Mouse (Mus musculus) hematopoietic stem cell, adult 5-6 weeks (primary cell): Measurements from ENCODE around the gene Brwd1. TPM values are rescaled to one million over a fixed set of nuclear protein-coding genes. Genes with fewer than 3 reads are reported as not detected.
"Not testable (repeated sequence)": the region's sequence is repeated elsewhere in the genome, so short reads cannot be mapped to it uniquely, and the experiment has no call there.

Experiments used
- ATAC-seq, 2 experiments: fragments of 125-278 bp in 1 of 2; replicated peaks in 1 of 2; 2 replicates each; pipeline ENCODE4 v1.8.0; 2016 to 2017; ENCODE audit warnings: inconsistent platforms in 2 of 2, mild to moderate bottlenecking in 2 of 2, moderate number of reproducible peaks in 2 of 2, low read depth in 1 of 2, moderate TSS enrichment in 1 of 2; ENCODE audit not compliant: low FRiP score in 2 of 2, poor library complexity in 2 of 2, severe bottlenecking in 2 of 2, insufficient read depth in 1 of 2, low TSS enrichment in 1 of 2
- total RNA-seq: library from RNA; stranded (forward); fragments of 172-1452, 232-1000 nt; gene quantifications from 2 replicates; pipeline ENCODE4 v1.2.3, GENCODE M21; 2017

Gene Brwd1
- total RNA-seq, 1 experiment from 2014 or later, result 83.5 TPM

- peak; percentile 46 to 58; a peak in 3 of 4 replicates for ATAC-seq
These were observed 78.0 kb downstream of the Brwd1 start for GRCm38 (mm10) chr16:96004278-96004677.

- ATAC-seq, result no peak
These were observed 83.0 kb downstream of the Brwd1 start for GRCm38 (mm10) chr16:95999291-95999690.

DNA sequence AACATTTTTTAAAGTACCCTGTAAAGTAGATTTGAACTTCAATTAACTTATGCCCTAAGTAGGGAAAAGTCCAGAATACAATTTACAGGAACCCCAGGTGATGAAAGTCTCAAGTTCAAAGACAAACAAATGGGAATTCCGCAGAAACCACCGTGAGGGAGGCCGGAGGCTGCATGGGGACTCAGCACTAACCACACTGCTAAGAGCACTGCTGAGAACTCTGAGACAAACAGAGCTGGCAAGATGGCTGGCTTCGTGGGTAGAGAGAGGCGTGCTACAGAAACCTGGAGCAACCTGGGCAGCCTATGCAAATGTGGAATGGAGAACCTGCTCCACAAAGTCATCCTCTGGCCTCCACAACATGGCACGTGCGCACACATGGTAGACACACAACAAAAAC, 86.2 kb downstream of the Brwd1 start:
- no peak for ATAC-seq

DNA sequence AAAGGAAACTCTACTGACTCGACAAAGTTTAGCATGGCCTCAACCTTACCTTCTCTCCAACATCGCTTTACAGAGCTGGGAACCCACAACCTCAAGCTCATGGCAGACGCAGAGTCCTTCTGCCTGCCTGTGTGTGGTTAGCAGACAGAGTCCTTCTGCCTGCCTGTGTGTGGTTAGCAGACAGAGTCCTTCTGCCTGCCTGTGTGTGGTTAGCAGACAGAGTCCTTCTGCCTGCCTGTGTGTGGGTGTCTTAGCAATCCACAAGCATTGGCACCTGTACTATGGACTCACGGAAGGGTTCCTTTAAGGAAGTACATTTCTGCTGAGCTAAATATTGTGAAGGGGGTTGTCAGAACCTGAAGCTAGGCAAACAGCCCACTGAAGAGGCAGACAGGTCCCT, 87.8 kb downstream of the Brwd1 start:
- peak; percentile 39 to 55; a peak in 3 of 4 replicates for ATAC-seq

GRCm38 (mm10) chr16:95992596-95992995, 89.7 kb downstream of the Brwd1 start:
- no peak for ATAC-seq

DNA sequence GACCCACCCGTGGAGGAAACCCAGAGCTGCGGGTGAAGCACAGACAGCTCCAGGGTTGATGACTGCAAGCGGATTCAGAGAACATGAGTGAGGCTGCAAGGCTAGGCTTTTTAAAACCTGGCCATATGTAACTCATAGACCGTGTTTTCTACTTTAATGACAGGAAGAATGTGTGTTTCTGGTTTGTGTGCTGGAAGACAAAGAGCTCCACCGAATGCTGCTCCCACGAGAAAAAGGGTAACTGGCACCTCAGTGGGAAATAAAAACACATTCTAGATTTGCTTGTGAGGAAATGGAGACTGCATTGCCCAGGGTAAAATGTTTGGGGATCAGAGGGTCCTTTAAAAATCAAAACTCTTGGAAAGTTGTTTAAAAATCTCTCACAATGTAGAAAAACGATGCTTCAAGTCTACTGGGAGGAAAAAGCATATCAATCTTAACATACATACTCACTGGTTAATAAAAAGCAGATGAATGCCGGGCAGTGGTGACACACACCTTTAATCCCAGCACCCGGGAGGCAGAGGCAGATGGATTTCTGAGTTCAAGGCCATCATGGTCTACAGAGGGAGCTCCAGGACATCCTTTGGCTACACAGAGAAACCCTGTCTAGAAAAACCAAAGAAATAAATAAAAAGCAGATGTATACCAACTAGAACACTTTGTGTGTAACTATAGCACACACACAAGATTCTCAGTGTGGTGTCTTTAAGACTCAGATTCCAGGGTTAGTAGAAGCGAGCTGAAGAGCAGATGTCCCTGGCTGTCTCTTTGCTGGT, 91.0 kb downstream of the Brwd1 start:
- no peak for ATAC-seq

GRCm38 (mm10) chr16:95990462-95991121, 91.7 kb downstream of the Brwd1 start, which contains the start of gene Psmg1:
Psmg1 (minus strand) TSS chr16:95990960.
- peak; percentile 82 to 87 for ATAC-seq

DNA sequence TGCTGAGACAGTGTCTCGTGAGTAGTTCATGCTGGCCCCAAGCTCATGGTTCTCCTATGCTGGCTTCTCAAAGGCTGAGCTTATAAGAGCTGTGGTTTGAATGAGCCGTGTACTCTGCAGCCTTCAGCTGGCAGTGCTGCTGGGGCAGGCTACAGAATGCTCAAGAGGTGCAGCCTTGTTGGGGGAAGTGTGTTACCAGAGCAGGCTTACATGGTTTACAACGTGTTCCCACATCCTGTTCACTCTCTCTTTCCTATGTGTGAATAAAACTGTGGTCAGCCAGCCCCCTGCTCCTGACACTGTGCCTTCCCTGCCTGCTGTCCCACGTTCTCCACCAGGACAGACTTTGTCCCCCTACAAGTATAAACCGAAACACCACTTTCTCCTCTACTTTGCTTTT, 97.4 kb downstream of the Brwd1 start:
- ATAC-seq, result peak; percentile 72 to 75

DNA sequence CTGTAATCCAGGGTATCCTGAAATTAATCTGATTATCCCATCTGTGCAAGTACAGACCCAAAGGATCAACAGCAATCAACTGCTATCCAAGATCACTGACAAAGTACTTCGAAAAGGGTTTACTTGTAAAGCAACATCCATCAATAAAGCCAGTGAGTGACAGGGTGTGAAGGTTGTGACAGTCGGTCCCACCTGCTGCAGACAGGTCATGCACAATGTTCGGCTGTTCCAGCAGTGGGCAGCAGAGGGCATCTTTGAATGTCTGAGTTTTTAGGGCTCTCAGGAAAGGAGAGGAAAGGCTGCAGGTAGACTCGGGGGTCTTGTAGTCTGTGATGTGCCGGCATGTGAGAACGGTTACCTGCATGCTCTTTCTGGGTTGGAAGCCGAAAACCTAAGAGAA, 98.7 kb downstream of the Brwd1 start:
- peak in 1 of 2 experiments; percentile 70; a peak in 3 of 4 replicates for ATAC-seq

GRCm38 (mm10) chr16:95970841-95971240, 111.5 kb downstream of the Brwd1 start:
- no peak for ATAC-seq

DNA sequence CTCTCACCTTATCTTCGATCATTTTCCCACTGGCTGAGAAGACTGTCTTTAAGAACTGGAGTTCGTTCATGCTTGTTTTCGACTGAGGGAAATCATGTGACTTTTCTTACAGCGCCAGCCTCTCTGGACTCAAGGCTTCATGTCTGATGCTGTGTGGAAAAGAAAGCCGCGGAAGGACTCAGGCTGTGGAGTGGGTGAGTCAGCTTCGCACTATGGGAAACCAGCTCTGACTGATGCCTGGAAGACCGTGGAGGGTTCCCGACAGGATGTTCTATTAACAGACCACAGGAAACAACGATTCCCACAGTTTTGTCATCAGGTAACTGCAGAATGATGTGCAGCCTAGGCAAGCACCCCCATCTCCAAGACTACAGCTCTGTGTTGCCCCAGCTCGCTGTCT, 114.9 kb downstream of the Brwd1 start:
- ATAC-seq, result peak in 1 of 2 experiments; percentile 41; a peak in 1 of 4 replicates

DNA sequence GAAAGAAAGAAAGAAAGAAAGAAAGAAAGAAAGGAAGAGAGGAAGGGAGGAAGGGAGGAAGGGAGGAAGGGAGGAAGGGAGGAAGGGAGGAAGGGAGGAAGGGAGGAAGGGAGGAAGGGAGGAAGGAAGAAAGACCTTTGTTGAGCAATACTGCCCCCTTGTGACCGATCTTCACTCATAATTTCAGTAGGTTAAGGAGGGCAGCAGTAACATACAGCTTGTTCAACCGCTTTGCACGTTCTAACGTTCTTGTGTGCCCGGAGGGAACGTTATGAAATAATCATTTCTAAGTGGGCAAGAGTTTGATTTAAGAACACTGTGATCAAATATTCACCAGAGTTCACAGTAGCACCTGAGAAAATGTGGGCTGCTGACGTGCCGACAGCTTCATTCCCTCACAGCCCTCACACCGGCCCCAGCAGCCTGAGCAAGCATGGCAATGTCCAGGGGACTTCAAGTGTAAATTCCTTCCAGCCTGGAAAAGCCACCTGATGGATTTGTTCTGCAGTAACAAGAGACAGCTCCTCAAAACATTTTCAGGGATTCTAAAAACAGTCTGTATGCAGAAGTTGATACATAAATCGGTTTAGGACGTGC, 117.8 kb downstream of the Brwd1 start:
- no peak for ATAC-seq

- not testable (repeated sequence) for ATAC-seq
These were observed 120.8 kb downstream of the Brwd1 start for GRCm38 (mm10) chr16:95961484-95961883.

DNA sequence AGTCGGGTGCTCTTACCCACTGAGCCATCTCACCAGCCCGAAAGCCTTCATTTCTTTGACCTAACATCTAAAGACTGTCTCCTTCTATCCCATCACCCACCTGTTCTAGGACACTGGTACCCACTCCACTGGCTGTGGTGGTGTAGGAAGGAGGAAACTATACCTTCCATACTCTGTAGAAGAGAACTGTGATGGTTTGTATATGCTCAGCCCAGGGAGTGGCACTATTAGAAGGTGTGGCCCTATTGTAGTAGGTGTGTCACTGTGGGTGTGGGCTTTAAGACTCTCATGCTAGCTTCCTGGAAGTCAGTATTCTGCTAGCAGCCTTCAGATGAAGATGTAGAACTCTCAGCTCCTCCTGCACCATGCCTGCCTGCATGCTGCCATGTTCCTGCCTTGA, 121.6 kb downstream of the Brwd1 start:
- not testable (repeated sequence) for ATAC-seq

- ATAC-seq, result no peak
These were observed 124.2 kb downstream of the Brwd1 start for GRCm38 (mm10) chr16:95958080-95958479.

GRCm38 (mm10) chr16:95956618-95957017, 125.7 kb downstream of the Brwd1 start:
- ATAC-seq, result no peak

DNA sequence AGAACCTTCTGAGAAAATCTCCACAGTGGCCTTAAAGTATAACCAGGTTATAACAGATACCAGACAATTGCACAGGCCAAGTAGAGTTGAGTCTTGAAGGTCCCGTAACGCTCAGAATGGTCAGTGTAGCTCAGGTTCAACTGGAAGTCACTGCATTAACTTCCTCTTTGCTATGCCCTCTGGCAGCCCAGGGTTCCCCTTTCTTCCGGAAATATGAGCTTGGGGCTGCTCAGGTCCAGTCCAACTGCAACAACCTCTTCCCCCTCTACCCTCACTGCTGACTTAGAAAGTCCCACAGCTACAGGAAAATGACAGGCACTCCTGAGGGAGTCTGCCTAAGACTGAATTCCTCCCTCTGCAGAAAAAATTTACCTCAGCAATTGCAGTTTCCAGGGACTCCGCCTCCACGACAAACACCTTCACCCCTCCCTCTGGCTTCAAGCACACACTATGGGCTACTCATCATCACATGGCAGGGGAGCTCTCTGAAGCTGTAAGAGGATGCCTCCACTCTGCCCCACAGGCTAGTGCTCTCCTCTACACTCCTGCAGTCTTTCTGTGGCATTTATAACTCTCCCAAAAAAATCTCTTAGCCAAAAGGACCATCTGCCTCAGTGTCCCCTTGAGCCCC, 126.5 kb downstream of the Brwd1 start:
- peak; percentile 87 to 92 for ATAC-seq

DNA sequence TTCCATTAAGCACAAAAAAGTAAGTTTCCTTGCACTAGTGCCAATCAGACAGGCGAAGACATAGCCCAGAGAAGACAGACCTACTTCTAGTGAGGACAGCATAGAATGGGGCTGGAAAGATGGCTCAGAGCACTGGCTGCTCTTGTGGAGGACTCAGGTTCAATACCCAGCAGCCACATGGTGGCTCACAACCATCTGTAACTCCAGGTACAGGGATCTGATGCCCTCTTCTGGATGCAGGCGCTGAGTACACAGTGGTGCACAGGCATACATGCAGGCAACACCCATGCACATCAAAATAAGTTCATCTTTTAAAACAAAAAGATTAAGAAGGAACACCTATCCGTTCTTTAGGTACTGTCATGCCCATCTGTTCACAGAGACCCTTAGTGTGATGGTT, 128.0 kb downstream of the Brwd1 start:
- no peak for ATAC-seq
